Mouse (Mus musculus): ENCODE measurements around the gene Tdrd3.

Tdrd3 gene

DNA sequence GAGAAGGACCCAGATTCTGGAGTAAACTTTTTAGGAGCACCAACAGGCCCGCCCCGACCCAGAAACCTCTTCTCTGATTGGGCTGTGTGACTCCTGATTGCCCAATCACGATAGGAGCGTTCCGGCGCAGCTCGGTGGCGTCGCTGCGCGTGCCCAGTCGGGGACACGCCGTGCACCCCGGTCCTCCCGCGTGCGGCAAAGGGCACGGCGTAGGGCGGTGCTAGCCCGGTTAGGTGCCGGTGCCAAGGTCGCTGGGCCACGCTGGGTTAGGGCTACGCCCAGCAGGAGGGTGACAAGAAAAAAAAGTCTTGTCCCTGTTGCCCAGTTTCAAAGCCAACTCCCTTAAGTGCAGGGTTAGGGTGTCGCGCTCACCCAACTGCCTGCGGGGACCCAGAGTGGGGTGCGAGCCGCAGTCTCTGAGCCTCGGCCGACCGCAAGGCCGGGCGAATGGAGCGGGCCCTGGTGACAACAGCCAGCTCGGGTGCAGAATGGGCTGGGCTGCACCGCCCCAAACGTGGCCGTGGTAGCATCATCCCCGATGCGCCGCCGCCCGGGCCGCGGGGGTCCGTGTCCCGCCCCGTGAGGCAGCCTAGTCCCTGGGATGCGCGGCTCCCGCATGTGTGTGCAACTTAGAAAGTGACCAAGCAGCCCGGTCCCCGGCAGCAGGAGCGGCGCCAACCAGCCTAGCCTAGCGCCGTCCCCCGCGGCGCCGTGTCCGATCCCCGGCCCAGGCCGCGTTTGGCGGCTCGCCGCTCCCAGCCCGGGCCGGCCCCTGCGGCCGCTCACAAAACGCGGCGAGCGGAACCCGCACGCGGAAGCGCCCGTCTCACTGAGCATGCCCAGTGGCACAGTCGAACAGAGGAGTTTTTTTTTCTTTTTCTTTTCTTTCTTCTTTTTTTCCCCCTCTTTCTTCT lies at the start of gene Tdrd3:
Gene Tdrd3 (plus strand): TSS at position 832 of the 914 bp plus-strand sequence.
- DNase-seq (ENCODE audit: low spot score in 2 of 2) = peak; percentile 93 to 94

DNA sequence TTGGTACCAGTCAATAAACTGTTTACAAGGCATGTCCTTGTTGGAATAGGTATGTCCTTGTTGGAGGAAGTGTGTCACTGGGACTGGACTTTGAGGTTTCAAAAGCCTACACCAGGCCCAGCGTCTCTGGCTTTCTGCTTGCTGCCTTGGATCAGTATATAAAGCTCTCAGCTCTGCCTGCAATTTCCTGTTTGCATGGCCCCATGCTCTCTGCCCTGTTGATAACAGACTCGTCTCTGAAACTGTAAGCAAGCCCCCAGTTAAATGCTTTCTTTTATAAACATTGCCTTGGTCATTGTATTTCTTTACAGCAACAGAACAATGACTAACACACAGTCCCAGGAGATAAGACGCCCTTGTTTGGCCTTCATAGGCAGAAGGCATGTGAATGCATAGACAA lies 49.3 kb upstream of the Tdrd3 start:
- DNase-seq (ENCODE audit: low spot score in 2 of 2) = no peak

DNA sequence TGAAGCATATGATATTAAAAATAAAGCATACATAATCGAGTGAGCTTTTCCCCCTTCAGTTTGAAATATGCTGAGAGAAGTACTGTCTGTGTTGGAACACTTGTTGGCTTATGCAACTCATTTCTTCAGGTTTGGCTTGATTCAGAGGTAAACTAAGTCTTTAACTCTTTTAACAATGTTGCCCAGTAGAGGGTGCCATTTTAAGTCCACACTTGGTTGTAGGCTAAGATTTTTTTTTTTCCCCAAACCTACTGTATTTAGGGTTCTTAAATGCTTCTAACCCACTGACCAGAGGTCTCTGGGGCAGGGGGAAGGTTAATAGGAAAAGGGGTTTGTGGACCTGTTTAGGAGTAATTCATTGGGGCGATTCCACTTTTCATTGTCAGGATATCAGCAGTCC lies 33.4 kb upstream of the Tdrd3 start:
- DNase-seq (ENCODE audit: low spot score in 2 of 2) = no peak

DNA sequence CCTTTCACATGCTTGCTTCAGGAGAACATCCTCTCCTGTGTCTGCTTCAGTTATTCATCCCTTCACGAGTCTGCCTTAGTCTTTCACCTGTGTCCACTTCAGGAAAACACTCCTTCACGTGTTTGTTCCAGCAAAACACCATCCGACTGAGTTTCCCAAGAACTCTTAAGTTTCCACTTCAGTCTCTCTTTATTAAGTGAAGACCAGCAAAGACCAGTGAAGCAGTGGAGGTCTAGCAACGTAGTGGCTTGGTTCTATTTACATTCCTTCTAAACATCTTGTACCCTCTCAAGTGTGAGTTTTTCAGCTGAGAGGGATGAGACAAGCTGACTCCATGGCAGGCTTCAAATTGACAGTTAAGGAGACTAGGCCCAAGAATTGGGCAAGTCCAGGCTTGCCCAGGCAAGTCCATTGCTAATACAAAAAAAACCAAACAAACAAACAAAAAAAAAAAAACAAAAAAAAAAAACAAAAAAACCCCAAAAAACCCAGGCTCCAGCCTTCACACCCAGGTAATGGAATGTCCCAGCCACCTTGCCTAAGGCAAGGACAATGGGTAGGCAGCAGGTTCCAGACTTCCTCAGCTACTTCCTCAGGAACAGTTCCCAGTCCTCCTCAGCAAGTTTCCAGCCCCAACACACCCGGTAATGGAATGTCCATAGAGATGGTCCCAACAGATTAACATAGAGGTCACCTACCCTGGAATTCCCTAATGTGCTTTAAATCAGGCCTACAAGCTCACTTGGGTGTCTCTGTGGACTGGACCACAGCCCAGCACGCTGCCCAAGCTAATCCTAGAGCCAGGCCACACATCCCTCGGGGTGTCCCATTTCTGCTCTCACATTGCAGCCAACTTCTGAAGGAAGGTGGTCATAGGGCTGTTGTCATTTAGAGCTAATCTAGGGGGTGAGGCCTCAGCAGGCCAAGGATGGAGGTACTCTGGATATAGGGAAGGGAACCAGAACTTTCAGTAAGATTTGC lies 31.9 kb upstream of the Tdrd3 start:
- DNase-seq (ENCODE audit: low spot score in 2 of 2) = no peak

DNA sequence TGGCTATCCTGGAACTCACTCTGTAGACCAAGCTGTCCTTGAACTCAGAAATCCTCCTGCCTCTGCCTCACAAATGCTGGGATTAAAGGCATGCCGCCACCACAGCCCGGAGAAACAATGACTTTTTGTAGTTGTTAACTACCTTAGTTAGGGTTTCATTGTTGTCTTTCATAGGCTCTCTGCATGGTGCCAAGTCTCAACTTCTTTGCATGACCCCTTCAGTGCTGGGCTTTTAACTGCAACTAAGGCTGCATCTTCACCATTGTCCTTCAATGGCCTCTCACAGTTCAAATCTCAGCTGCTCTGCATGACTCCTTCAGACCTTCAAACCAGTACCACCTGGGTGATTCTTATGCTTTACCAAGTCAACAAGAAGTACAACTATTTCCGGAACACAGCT lies 23.3 kb upstream of the Tdrd3 start:
- no peak for DNase-seq (ENCODE audit: low spot score in 2 of 2)

DNA sequence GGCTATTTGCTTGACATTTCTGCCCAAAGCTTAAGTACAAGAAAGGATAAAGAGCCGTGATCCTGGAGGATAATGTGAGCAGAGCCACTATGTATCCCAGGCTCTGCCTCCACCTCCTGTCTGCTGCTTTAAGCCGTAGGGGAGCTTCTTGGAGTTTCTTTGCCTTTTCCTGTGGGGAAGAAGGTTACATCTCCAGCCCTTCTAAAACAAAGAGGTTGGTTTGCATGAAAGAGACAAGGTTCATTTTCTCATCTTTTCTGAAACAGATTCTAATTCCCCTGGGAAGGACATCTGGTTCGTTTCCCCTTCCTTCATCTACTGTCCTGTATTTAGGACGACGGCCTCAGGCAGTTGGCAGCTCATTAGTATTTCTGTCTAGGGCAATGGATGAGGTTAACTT lies 19.8 kb upstream of the Tdrd3 start:
- no peak for DNase-seq (ENCODE audit: low spot score in 2 of 2)

DNA sequence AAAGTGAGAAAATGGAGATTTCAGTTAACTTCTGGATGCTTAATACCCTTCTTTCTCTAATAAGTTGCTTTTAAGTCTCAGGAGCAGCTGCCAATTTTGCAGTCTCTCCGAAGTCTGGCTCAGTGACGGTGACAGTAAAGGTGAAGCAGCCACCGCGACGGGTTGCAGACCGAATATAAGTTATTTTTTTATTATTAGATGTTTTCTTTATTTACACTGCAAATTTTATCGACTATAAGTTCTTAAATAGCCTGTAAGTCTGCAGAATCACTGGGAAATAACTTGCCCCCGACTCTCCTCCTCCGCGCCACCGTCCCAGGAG lies 992 bp upstream of the Tdrd3 start:
- DNase-seq (ENCODE audit: low spot score in 2 of 2) = no peak

DNA sequence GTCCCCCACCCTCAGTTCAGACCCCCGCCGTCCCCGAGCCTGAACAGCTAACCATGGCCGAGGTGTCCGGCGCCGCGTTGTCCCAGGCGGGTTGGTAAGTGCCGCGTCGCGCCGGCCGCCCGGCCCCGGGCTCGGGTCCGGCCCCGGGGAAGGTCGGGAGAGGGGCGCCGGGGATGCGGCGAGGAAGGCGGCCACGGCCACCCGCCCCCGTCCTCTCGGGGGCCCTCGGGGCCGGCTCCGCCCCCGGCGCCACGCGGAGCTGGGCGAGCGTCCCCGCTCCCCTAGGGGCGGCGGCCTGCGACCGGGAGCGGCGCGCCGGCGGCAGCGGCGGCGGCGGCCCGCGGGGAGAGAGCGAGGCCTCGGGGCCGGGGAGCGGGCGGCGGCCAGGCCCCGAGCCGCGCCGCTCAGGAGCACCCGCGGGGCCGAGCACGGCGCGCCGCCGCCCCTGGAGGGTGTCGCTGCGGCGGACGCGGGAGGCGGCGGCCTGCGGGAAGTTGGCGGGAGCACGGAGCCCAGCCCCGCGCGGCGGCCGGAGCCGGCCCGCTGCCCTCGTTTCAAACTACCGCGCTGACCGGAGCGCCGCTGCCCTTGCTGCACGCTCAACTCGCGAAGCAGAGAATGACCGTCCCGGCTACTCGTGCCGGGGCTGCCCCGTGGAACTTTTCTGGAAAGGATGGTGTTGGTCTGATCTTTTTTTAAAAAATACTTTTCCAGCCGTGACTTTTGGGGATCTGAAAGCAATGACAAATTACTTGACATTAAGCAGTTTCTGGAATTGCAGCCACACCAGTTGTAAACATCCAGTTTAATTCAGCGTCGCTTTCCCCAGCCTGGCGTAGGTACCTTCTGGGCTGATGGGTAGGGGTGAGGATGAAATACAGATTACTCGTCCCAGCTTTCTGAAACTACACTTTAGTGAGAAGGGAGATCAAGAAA lies 584 bp downstream of the Tdrd3 start:
- peak; percentile 8 to 19 for DNase-seq (ENCODE audit: low spot score in 2 of 2)

DNA sequence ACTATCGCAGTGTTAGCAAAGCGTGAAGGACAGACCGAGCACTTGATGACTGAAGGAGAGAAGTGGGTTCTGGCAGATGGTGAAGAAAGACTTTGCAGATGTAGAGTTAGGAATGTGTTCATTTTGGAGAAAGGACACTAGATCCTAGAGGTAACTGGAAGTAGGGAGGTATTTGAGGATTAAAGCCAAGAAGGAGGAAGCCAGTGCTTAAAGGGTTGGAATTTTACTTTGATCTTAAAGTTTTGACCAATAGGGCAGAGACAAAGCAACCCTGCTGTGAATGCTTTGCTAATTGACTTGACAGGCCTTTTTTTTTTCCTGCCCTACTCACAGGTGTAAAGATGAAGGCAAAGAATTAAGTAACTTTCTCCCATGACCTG lies 1.2 kb downstream of the Tdrd3 start:
- no peak for DNase-seq (ENCODE audit: low spot score in 2 of 2)

DNA sequence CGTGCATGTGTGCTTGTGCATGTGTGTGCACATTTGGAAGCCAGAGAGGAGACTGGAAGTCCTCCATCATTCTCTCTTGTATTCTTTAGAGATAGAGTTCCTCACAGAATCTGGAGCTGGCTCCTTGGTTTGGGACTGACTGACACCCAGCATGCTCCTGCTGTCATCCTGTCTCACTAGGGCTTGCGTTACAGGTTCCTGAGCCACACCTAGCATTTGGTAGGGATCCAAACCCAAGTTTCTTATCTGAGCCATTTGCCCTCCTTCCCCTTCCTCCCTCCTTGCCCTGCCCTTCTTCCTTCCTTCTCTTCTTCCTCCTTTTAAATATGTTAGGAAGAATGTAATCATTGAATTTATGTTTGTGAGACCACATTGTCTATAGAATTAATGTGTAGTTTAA lies 3.3 kb downstream of the Tdrd3 start:
- no peak for DNase-seq (ENCODE audit: low spot score in 2 of 2)

DNA sequence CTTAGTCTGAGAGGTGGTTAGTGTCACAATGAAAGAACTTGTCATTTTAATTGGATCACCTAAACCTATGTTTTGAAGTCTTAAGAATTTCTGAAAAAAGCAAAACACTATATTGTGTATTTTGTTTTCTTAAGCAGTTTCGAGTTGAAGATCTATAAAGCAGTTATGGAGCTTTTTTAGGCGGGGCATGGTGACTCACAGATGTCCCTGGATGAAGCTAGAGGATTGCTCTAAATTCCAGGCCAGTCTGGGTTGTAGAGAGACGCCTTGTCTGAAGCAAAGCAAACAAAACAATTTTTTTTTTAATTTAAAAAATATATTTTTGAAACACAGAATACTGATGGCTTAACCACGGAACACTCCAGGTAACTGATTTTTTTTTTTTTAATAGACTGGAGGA lies 4.1 kb downstream of the Tdrd3 start:
- no peak for DNase-seq (ENCODE audit: low spot score in 2 of 2)

DNA sequence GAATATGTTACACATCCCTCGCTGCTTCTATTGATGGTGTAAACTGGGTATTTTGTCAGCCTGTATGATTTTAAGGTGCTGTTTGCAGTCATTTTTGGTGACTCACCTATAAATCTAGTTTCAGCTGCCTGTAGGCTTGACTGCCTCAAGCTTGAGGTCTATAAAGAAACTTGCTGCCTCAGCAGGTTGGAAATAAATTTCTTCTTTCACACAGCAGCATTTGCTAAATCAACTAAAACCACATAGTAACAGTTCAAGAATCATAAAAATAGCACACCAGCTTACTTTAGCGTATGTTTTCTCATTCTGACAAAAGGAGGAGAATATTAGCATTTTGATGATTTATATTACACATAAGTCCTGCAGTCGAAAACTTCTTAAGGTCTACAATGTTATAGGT lies 6.0 kb downstream of the Tdrd3 start:
- no peak for DNase-seq (ENCODE audit: low spot score in 2 of 2)

DNA sequence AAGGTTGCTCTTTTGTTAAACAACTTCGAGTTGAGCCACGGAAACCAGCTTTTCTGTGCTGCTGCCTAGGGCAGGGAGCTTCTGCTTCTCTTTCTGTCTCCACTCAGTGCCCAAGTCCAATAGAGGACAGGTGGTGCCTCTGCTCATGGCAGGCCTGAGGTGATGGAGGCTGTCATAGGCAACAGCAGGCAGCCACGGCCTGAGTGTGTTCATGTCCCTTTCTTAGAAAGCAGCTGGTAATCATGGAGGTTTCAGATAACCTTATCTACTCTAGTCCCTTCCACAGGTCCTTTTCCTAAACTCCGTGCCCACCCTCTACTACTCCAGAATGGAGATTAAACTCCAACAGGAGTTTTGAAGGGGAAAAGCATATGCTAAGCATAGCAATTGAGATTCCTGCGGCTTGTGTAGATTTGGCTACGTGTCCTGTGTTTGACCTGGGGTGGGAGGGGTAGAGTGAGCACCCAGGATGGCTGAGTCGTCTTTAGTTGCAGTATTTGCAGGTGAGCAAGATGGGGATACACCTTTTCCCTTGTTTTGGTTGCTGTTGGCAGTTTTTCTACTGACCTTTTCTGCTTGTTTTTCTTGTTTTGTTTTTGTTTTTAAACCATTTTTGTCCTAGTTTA lies 10.0 kb downstream of the Tdrd3 start:
- DNase-seq (ENCODE audit: low spot score in 2 of 2) = no peak

DNA sequence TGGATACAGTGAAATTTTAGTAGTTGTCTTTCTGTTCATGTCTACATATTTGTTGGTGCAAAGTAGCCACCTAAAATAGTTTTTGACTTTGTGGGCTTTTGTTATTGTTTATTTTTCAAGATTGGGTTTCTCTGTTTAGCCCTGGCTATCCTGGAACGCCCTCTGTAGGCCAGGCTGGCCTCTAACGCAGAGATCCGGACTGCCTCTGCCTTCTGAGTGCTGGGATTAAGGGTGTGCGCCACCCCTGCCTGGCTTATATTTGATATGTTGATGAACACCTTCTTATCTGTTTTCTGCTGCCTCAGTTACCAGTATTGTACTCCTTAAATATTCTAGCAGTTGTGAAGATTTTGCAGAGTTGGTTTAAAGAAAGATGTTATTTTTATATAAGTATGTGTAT lies 10.6 kb downstream of the Tdrd3 start:
- DNase-seq (ENCODE audit: low spot score in 2 of 2) = no peak

DNA sequence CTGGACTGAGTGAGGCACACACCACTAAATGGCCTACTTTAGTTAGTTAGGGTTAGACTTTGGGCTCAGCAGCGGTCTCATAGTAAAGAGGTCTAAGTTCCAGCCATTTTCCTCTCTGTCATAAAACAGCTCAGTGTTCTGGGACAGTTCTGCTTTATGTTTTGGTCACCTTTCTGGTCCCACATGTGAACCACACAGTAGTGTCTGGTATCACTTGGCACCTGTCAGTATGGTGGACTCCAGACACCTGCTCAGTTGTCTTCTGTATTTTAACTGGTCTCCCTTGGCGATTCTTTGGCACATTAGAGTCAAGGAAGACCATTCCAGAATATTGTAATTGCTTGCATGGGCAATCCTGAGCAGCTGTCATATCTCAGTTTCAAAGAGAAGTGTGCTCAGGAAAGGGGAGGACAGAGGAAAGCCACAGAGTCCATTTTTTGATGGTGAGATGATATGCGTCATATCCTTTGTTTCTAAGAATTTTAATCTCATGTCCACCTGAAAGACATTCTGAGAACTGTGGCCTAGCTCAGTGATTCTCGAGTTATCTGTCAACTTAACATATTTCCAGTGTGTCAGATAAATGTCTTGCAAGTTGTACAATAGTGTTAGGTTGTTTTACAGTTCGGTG lies 11.3 kb downstream of the Tdrd3 start:
- DNase-seq (ENCODE audit: low spot score in 2 of 2) = no peak

DNA sequence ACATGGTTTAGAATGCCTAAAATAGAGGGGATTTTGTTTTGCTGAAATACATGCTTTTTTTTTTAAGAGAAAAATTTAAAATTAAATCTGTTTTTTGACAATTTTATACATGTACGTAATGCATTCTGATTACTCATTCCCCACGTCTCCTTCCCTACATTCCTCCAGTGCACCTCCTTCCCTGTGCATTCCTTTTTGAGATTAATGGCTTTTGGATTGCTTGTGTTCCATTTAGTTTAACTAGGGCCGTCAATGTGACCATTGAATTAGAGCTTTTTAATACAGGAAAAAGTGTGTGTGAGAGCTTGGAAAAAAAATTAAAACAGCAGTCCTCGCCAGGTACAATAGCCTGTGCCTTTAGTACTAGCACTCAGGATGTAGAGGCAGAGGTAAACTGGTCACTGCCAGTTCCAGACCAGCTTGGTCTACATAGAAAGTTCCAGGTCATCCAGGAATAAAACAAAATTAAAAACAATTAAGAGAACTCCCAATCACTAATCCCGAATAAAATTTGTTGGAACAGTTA lies 17.0 kb downstream of the Tdrd3 start:
- DNase-seq (ENCODE audit: low spot score in 2 of 2) = no peak

DNA sequence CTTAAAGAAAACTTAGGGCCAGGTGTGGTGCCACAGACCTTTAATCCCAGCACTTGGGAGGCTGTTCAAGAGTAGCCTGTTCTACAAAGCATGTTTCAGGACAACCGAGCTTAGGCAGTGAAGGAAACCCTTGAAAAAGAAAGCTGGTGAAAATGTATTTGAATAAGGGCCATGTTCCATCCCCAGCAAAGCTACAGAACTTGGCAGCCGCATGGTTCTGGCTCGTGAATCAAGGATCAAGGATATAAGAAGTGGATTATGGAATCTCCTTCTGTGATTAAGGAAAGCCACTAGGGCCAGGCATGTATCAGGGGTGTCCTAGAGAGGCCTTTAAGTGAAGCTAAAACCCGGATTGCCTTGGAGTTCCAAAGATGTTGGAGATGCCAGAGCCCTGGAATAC lies 18.9 kb downstream of the Tdrd3 start:
- no peak for DNase-seq (ENCODE audit: low spot score in 2 of 2)

DNA sequence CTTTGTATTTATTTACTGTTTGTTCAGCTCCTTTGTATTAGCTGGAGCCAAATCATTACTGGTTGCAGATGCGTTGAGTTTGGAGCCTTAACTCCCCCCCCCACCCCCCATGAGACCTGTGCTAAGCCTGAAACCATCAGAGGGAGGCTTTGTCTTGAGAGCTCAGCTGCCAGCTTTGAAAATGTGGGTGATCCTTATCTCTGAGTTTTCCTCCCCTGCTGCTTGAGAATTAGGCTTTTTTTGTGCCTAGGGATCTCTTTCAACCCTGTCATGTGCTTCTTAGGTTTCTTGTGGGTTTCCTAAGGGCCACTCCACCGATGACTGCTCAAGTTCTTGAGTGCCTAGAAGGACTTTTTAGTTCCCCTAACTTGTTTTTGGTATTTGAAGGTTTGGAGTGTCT lies 23.3 kb downstream of the Tdrd3 start:
- DNase-seq (ENCODE audit: low spot score in 2 of 2) = no peak

DNA sequence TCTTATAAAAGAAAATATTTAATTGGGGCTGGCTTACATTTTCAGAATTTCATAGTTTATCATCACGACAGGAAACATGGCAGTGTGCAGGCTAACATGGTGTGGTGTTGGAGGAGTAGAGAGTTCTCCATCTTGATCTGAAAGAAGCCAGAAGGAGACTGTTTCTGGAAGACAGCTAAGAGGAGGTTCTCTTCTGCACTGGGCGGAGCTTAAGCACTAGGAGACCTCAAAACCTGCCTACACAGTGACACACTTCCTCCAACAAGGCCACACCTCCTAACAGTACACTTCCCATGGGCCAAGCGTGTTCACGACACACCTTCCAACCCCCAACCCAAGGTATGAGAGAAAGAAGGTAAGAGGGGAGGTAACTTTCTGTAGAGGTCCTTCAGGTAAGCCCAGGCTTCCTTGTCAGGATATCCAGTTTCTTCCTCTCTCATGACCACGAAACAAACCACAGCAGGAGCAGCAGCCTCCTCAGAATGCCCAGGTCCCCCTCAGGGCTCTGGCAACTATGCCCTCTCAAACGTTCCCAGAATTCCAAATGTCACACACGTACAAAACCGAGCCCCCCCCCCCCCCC lies 30.0 kb downstream of the Tdrd3 start:
- DNase-seq (ENCODE audit: low spot score in 2 of 2) = no peak
